Mouse (Mus musculus): ENCODE data around the gene Stab1. TPM values are rescaled to one million over a fixed set of nuclear protein-coding genes. Genes with fewer than 3 reads are reported as not detected.

Stab1 gene
- polyA plus RNA-seq, 1 experiment, result 114 TPM

DNA sequence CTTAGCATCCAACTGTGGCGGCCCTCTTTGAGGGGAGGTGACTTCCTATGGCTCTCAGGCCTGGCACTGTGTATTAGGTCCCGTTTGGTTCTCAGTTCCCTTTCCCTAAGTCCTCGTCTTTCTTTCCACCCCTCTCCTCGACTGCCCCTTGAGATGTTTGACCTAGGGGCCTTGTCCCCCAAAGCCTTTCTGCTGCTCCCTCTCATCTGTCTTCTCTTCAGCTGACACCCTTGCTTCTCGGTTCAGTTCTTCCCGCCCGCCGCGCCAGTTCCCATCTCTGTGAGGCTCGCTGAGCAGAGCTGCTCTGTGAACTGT, 31.2 kb downstream of the Stab1 start:
- TF ChIP-seq POLR2A (IDR thresholded peaks at IDR 0.05; ENCODE audit: borderline replicate concordance, extremely low read depth, low read depth, low read length) (no peak), CTCF (IDR thresholded peaks at IDR 0.05; ENCODE audit: insufficient read depth, low read length) (no peak)
- 68% methylated on average over 10 of the region's 10 CpGs for WGBS

DNA sequence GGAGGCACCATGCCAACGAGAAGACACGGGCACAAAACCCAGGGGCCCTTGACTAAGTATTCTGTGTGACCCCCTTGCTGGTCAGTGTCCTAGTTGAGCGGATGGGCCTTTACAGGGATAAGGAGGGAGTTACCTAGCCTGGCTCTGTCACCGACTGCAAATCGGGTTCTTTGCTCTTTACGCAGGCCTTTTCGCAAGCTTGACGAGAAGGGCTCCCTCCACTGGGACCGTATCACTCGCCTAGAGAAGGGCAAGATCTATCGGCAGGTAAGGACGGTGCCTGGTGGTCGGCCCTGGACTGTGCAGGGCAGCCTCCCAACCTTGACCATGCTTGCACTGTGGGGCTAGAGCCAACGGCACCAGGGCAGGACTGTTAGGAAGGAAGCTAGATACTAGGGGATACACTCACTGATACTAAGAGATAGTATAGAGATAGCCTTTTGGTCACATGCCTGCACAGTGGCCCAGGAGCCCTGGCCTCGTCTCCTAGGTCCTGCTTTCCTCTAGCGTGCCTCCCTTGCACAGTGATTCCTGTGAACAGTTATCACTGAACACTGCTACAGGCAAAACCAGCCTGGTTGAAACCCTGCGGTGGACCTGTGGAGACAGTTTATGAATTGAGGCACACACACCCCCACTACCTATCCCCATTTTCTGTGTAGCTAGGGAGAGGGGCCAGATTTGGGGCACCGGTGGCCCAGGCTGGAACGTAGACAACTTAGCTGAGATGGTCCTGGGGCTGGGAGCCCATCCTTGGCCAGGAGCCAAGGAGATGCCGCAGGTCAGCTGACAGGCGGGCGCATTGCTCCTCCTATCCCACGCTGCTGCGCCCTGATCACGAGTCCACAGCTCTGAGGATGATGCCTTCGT, 31.8 kb downstream of the Stab1 start:
- H3K4me3 ChIP-seq (replicated peaks; ENCODE audit: extremely low read depth, low read depth, low read length), result no peak overlapping the region
- WGBS, result 85% methylated on average over 26 of the region's 26 CpGs
- TF ChIP-seq POLR2A (IDR thresholded peaks at IDR 0.05; ENCODE audit: borderline replicate concordance, extremely low read depth, low read depth, low read length) (no peak), CTCF (IDR thresholded peaks at IDR 0.05; ENCODE audit: insufficient read depth, low read length) (no peak)
- DNase-seq, result no peak
- H3K4me1 ChIP-seq (ENCODE audit: control insufficient read depth, insufficient read depth, low read length), result no peaks in the 10 kb centered on the region

More for the DNA sequence above, 31.2 kb downstream of the Stab1 start:
- H3K4me1 ChIP-seq (ENCODE audit: control insufficient read depth, insufficient read depth, low read length), result no peaks in the 10 kb centered on the region
- no peak overlapping the region for H3K4me3 ChIP-seq (replicated peaks; ENCODE audit: extremely low read depth, low read depth, low read length)
- DNase-seq, result no peak

DNA sequence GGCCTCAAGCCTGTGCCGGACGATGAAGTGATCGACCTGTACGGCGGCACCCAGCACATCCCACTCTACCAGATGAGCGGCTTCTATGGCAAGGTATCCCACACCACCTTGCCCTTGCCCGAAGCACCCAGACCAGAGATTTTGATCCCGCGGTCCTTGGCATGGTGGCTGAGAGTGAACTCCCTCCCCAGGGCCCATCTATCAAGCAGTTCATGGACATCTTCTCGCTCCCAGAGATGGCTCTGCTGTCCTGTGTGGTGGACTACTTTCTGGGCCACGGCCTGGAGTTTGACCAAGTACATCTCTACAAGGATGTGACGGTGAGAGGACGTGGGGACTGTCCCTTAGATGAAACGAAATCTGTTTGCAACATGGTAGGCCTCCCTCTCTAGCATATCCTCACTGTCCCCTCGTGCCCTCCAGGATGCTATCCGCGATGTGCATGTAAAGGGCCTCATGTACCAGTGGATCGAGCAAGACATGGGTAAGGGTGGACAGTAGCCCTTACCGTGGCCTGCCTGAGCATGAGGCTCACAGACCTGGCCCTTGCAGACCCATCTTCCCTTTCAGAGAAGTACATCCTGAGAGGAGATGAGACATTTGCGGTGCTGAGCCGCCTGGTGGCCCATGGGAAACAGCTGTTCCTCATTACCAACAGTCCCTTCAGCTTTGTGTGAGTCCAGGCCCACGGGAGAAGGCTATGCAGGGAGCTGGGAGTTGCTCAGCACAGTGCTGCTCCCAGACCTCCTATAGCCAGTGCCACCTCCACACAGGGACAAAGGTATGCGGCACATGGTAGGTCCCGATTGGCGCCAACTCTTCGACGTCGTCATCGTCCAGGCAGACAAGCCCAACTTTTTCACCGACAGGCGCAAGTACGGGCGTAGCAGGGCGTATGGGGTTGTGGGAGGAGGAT, 32.7 kb downstream of the Stab1 start:
- TF ChIP-seq POLR2A (IDR thresholded peaks at IDR 0.05; ENCODE audit: borderline replicate concordance, extremely low read depth, low read depth, low read length), result no peak
- no peak for TF ChIP-seq CTCF (IDR thresholded peaks at IDR 0.05; ENCODE audit: insufficient read depth, low read length)
- 92% methylated on average over 34 of the region's 34 CpGs for WGBS
- no peak overlapping the region for H3K4me3 ChIP-seq (replicated peaks; ENCODE audit: extremely low read depth, low read depth, low read length)
- DNase-seq, result no peak
- H3K4me1 ChIP-seq (ENCODE audit: control insufficient read depth, insufficient read depth, low read length), result no peaks in the 10 kb centered on the region

DNA sequence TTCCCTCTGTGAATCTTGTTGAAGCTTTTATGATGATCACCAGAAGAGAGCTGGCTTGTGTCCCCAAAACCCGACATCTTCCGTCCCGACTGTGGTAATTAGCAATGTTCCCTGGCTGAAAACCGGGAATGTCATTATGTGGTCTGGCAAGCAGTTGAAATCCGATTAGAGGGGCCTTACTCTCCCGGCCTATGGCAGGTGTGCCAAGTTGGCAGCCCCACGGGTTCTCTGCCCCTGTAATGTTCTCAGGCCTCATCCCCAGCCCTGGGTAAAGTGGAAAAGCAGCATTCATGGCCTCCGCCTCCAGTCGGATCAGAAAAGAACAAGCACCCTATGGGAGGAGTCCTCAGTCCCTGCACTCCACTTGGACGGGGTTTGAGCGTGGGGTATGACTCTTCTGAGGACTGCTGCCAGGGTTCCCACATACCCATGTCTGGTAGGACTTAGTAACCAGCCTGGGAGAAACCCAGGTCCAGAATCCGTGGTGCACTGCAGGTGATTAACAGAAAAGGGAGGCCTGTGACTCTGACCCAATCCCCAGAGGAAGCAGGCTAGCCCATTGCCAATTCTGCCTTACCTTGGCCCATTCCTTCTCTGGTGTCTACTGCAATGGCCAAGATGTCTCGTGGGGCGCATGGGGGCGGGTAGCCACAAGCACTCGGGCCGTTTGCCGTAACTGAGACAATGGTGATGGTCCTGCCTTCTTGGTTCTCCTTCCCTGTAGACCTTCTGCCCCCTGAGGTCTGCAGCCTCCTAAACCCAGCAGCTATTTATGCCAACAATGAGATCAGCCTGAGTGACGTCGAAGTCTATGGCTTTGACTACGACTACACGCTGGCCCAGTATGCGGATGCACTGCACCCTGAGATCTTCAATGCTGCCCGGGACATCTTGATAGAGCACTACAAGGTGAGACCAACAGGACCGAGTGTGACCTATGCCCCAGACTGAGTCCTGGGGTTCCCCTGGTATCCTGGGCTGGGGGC, 34.1 kb downstream of the Stab1 start:
- WGBS, result 72% methylated on average over 25 of the region's 25 CpGs
- TF ChIP-seq CTCF (IDR thresholded peaks at IDR 0.05; ENCODE audit: insufficient read depth, low read length) (no peak), POLR2A (IDR thresholded peaks at IDR 0.05; ENCODE audit: borderline replicate concordance, extremely low read depth, low read depth, low read length) (no peak)

DNA sequence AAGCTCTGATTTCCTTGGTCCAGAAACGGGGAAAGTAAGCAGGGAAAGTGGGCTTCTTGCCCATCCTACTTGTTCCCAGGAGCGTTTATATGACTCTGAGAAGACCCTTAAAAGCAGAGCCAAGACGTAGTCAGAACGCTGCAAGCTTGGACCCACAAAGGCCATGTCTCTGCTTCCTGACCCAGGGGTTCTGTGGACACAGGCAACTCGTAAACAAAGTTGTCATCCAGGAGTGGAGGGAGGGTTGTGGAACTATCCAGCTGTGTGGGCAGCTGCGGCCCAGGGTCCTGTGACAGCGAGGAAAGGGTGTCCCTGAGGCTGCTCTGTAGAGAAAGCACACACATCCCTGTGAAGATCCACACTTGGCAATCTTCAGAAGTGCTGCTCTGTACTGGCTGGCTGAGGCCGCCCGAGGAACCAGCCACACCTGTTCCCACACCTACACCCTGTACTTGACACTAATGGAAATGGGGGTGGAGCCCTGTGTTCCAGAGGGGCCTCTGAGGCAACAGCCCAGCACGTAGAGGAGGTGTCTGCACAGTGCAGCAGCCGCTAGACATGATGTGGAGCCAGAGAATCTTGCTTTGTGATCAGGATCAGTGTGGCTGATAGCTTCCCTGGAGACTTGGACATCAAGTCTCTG, 35.3 kb downstream of the Stab1 start:
- peak; percentile 52 for DNase-seq
- Histone ChIP-seq H3K4me1 (ENCODE audit: control insufficient read depth, insufficient read depth, low read length) (0 out of 2 replicates have a peak, but pooled peaks cover 2% of the 10 kb centered on the region), H3K4me3 (replicated peaks; ENCODE audit: extremely low read depth, low read depth, low read length) (no peak overlapping the region)
- 55% methylated on average over 11 of the region's 11 CpGs for WGBS
- TF ChIP-seq POLR2A (IDR thresholded peaks at IDR 0.05; ENCODE audit: borderline replicate concordance, extremely low read depth, low read depth, low read length), result no peak

More for the DNA sequence above, 34.1 kb downstream of the Stab1 start:
- no peak overlapping the region for H3K4me3 ChIP-seq (replicated peaks; ENCODE audit: extremely low read depth, low read depth, low read length)
- H3K4me1 ChIP-seq (ENCODE audit: control insufficient read depth, insufficient read depth, low read length), result 0 out of 2 replicates have a peak, but pooled peaks cover 2% of the 10 kb centered on the region
- no peak for DNase-seq

DNA sequence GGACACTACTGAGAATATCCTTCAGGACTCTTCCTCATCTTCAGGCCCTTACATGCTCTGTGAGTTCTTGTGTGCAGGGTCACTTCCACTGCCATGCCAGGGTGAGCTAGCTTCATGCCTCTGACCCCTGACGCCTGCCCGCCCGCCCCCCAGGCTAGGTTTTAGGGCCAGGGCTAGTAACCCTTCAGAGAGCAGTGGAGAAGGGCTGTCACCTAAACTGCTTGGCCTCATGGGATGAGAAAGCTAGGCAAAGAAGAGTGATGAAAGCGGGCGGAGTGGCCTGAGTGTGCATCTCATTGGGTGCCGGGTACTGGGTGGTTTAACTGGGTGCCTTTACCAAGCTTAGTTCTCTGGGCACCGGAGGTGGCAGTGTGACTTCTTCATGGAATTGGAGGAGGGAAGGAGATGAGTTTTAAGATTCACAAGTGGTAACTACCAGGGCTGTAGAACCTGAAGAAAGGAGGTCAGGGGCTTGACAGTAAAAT, 35.9 kb downstream of the Stab1 start:
- Histone ChIP-seq H3K4me1 (ENCODE audit: control insufficient read depth, insufficient read depth, low read length) (0 out of 2 replicates have a peak, but pooled peaks cover 2% of the 10 kb centered on the region), H3K4me3 (replicated peaks; ENCODE audit: extremely low read depth, low read depth, low read length) (no peak overlapping the region)
- TF ChIP-seq CTCF (IDR thresholded peaks at IDR 0.05; ENCODE audit: insufficient read depth, low read length) (no peak), POLR2A (IDR thresholded peaks at IDR 0.05; ENCODE audit: borderline replicate concordance, extremely low read depth, low read depth, low read length) (no peak)
- no peak for DNase-seq
- 68% methylated on average over 7 of the region's 7 CpGs for WGBS

DNA sequence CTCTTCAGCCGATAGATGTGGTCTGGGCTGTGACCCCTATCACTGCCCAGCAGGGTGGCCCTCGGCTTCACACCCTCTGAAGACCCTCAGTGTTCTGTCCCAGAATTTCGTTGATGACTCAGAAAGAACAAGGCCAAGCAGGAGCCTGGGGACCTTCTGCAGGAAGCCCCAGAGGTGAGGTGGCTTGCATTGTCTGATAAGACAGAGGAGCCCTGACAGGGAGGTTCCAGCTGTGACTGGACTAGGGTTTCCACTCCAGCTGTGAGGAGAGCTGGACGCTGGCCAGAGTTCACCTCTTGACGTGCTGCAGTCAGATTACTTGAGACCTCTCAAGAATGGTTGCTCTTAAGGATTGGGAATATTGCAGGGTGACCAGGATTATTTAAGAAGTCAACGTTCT, 36.4 kb downstream of the Stab1 start:
- TF ChIP-seq POLR2A (IDR thresholded peaks at IDR 0.05; ENCODE audit: borderline replicate concordance, extremely low read depth, low read depth, low read length) (no peak), CTCF (IDR thresholded peaks at IDR 0.05; ENCODE audit: insufficient read depth, low read length) (no peak)
- DNase-seq, result peak; percentile 62
- 0 out of 2 replicates have a peak, but pooled peaks cover 2% of the 10 kb centered on the region for H3K4me1 ChIP-seq (ENCODE audit: control insufficient read depth, insufficient read depth, low read length)
- peak overlapping the region; percentile 20 for H3K4me3 ChIP-seq (replicated peaks; ENCODE audit: extremely low read depth, low read depth, low read length)
- WGBS, result 25% methylated on average over 6 of the region's 6 CpGs

DNA sequence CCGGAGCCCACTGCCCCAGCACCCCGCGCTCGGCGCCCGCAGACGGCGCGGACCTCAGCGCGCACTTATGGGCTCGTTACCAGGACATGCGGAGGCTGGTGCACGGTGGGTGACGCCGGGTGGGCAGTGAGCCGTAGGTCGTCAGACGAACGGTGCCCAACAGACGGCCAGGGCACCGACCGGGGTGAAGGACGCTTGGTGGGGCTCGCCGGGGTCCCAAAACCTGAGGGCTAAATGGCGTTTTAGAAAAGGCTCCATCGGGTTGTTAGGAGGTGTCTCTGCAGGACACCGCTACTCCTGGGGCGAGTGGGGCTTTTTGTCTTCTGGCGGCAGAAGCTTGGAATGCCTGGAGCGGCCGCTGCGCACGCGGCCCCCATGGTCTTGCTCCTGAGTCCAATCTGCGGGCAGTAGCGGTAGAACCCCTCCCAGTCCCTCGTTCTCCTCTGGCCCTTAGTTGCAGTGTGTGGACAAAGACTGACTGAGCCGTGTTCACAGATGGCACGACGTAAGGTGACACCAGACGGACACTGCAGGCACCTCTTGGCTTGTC, 37.1 kb downstream of the Stab1 start:
- H3K4me3 ChIP-seq (replicated peaks; ENCODE audit: extremely low read depth, low read depth, low read length), result peak overlapping the region; percentile 59
- TF ChIP-seq CTCF (IDR thresholded peaks at IDR 0.05; ENCODE audit: insufficient read depth, low read length) (no peak), POLR2A (IDR thresholded peaks at IDR 0.05; ENCODE audit: borderline replicate concordance, extremely low read depth, low read depth, low read length) (no peak)
- 2% methylated on average over 43 of the region's 43 CpGs for WGBS
- 0 out of 2 replicates have a peak, but pooled peaks cover 2% of the 10 kb centered on the region for H3K4me1 ChIP-seq (ENCODE audit: control insufficient read depth, insufficient read depth, low read length)
- peak; percentile 31 for DNase-seq

Measured in lung, adult 2 months (tissue).